Mouse (Mus musculus) brown adipose tissue, adult 24 weeks (tissue): ENCODE results near the gene Glcci1. TPM values are rescaled to one million over a fixed set of nuclear protein-coding genes. Genes with fewer than 3 reads are reported as not detected.

Experiments used
- H3K27ac ChIP-seq: fragments of 200-500 bp; replicated peaks from 2 replicates; pipeline ENCODE4 v1.5.1; 2012; ENCODE audit warnings: low read depth, mild to moderate bottlenecking, low read length
- H3K4me1 ChIP-seq: fragments of 200-500 bp; 2 replicates; pipeline ENCODE4 v1.6.1; 2012; ENCODE audit warnings: low read length, mixed read lengths; ENCODE audit not compliant: control insufficient read depth, insufficient read depth, insufficient read length
- H3K4me3 ChIP-seq: fragments of 200-500 bp; 2 replicates; pipeline ENCODE4 v1.5.1; 2012; ENCODE audit warnings: low read depth, mild to moderate bottlenecking, low read length, moderate library complexity; ENCODE audit not compliant: insufficient read depth
- polyA plus RNA-seq: library from polyadenylated mRNA; stranded (reverse); fragments of >200 nt; gene quantifications from 2 replicates; pipeline ENCODE4 v1.2.4, GENCODE M21; 2012; ENCODE audit not compliant: missing spikeins, insufficient read depth, insufficient read length

Gene Glcci1
- polyA plus RNA-seq, 1 experiment, result 5.2 TPM

GRCm38 (mm10) chr6:8638899-8639298 lies 129.5 kb downstream of the Glcci1 start:
- no peaks in the 10 kb centered on the region for H3K4me1 ChIP-seq
- no peak overlapping the region for H3K4me3 ChIP-seq
- no peak overlapping the region for H3K27ac ChIP-seq

- Histone ChIP-seq H3K4me3 (no peak overlapping the region), H3K27ac (no peak overlapping the region), H3K4me1 (no peaks in the 10 kb centered on the region)
Observed at GRCm38 (mm10) chr6:8639526-8639925, 130.1 kb downstream of the Glcci1 start.

- Histone ChIP-seq H3K4me1 (no peaks in the 10 kb centered on the region), H3K4me3 (no peak overlapping the region), H3K27ac (no peak overlapping the region)
Observed at GRCm38 (mm10) chr6:8640863-8641262, 131.5 kb downstream of the Glcci1 start.

- H3K27ac ChIP-seq, result no peak overlapping the region
- no peak overlapping the region for H3K4me3 ChIP-seq
- no peaks in the 10 kb centered on the region for H3K4me1 ChIP-seq
Observed at GRCm38 (mm10) chr6:8644703-8645102, 135.3 kb downstream of the Glcci1 start.

- Histone ChIP-seq H3K27ac (no peak overlapping the region), H3K4me3 (no peak overlapping the region), H3K4me1 (no peaks in the 10 kb centered on the region)
Observed at GRCm38 (mm10) chr6:8645708-8646107, 136.3 kb downstream of the Glcci1 start.
